Mouse (Mus musculus) liver, adult 2 months (tissue): ENCODE results near the gene Tmem254c.
"Not testable (repeated sequence)": the region's sequence is repeated elsewhere in the genome, so short reads cannot be mapped to it uniquely, and the experiment has no call there.

ENCODE experiments used
- CTCF ChIP-seq: fragments of 200-500 bp; IDR thresholded peaks from 2 replicates; pipeline ENCODE4 v1.5.1; 2011; ENCODE audit warnings: low read depth, low read length, control low read depth
- POLR2A ChIP-seq: fragments of 200-500 bp; IDR thresholded peaks from 2 replicates; pipeline ENCODE4 v1.6.1; 2011; ENCODE audit warnings: low read length, control low read depth; ENCODE audit not compliant: insufficient read depth; ENCODE audit errors: extremely low read depth

GRCm38 (mm10) chr14:26022831-26023230, 44.3 kb downstream of the Tmem254c start:
- not testable (repeated sequence) for TF ChIP-seq POLR2A, CTCF
